ENCODE assay signal across 9 mouse cellular contexts in genomic region chr1:165119760-165120159, GRCm38 (mm10). TPM values are rescaled to one million over a fixed set of nuclear protein-coding genes. Genes with fewer than 3 reads are reported as not detected.
A peak's percentile ranks its signal among the peaks of the same experiment; 100 is the strongest.
DNase-seq lines count a peak whose midpoint lies in the region; ATAC-seq and TF ChIP-seq lines count a peak whose summit lies in the region.
"Had no signal": no experiment of that assay in that cellular context is flagged by ENCODE, and none has a peak within 500 bp of the region (broad histone marks: within the 10 kb centered on the region; RNA-seq: fewer than 3 reads in every experiment).

No protein-coding gene starts in this region.

- H3K4me1 ChIP-seq in forebrain, embryonic 16.5 days (replicated peaks; ENCODE audit: control insufficient read depth, insufficient read depth, low read length), result peaks cover 6% of the 10 kb centered on the region; the same call in 1 of the 2 replicates
- no peaks in the 10 kb centered on the region for H3K4me1 ChIP-seq in limb, embryonic 14.5 days (ENCODE audit: control insufficient read depth, insufficient read depth, low read length)

- peak; percentile 8 for DNase-seq in kidney, adult 18-20 months
- DNase-seq in kidney, adult 11 months, result no peak
- DNase-seq in brain, adult 2 months (ENCODE audit: low read depth, low spot score), result peak; percentile 26
- DNase-seq in limb, embryonic 14.5 days (ENCODE audit: low spot score), result no peak
- DNase-seq in spleen, postnatal 4 days (ENCODE audit: low spot score in 2 of 2), result no peak
- no peak for DNase-seq in adipocyte (ENCODE audit: low spot score)
- DNase-seq in layer of hippocampus, adult 9-11 months, result no peak

- peak overlapping the region; percentile 33 for H3K4me2 ChIP-seq in forebrain, embryonic 16.5 days (ENCODE audit: low read length)
- peak overlapping the region; percentile 16; the same call in 1 of the 2 replicates for H3K4me2 ChIP-seq in limb, embryonic 14.5 days (replicated peaks; ENCODE audit: low read depth, low read length, severe bottlenecking)

- no peaks in the 10 kb centered on the region for H3K36me3 ChIP-seq in forebrain, embryonic 16.5 days (ENCODE audit: control insufficient read depth, insufficient read depth)
- H3K36me3 ChIP-seq in limb, embryonic 14.5 days (ENCODE audit: control insufficient read depth, insufficient read depth, low read length), result no peaks in the 10 kb centered on the region
- H3K36me3 ChIP-seq: G1E had no signal

- WGBS in forebrain, embryonic 16.5 days, result 13% methylated on average over 9 of the region's 9 CpGs
- 18% methylated on average over 9 of the region's 9 CpGs for WGBS in limb, embryonic 14.5 days

- H3K4me3 ChIP-seq in forebrain, embryonic 16.5 days (replicated peaks; ENCODE audit: low read length), result 0 out of 2 replicates have a peak overlapping the region, but pooled peaks have one; percentile 1
- no peak overlapping the region for H3K4me3 ChIP-seq in limb, embryonic 14.5 days (replicated peaks; ENCODE audit: low read length)

- ATAC-seq in forebrain, embryonic 16.5 days, result peak; percentile 30
- ATAC-seq in limb, embryonic 14.5 days (ENCODE audit: low FRiP score, low read depth), result no peak

- 0 out of 2 replicates have a peak, but pooled peaks cover 4% of the 10 kb centered on the region for H3K27me3 ChIP-seq in forebrain, embryonic 16.5 days (replicated peaks; ENCODE audit: control insufficient read depth, insufficient read depth, low read length)
- H3K27me3 ChIP-seq in limb, embryonic 14.5 days (ENCODE audit: control insufficient read depth, insufficient read depth, low read length), result no peaks in the 10 kb centered on the region

- 0 out of 2 replicates have a peak overlapping the region, but pooled peaks have one; percentile 2 for H3K9ac ChIP-seq in forebrain, embryonic 16.5 days (replicated peaks; ENCODE audit: low read depth, low read length)
- H3K9ac ChIP-seq in limb, embryonic 14.5 days (ENCODE audit: low read depth, low read length, severe bottlenecking), result no peak overlapping the region

- no peaks in the 10 kb centered on the region for H3K9me3 ChIP-seq in forebrain, embryonic 16.5 days (ENCODE audit: control insufficient read depth, low read length)
- no peaks in the 10 kb centered on the region for H3K9me3 ChIP-seq in limb, embryonic 14.5 days (ENCODE audit: control insufficient read depth, low read length)
- H3K9me3 ChIP-seq: G1E had no signal

- no peak overlapping the region for H3K27ac ChIP-seq in forebrain, embryonic 16.5 days (ENCODE audit: low read length)
- no peak overlapping the region for H3K27ac ChIP-seq in limb, embryonic 14.5 days (replicated peaks; ENCODE audit: low read depth, low read length)

- TF ChIP-seq POLR2A in limb, embryonic 14.5 days (IDR thresholded peaks at IDR 0.05; ENCODE audit: borderline replicate concordance, extremely low read depth, insufficient read depth, insufficient read length), result no peak

RNA-seq across cellular contexts. Expression of gene Tbx19, which starts 40.8 kb away (rescaled TPM):
- not detected in 2 replicates for polyA plus RNA-seq in forebrain, embryonic 16.5 days (2015; fragmentation: Nextera tagmentation; extraction: Ambion mirVana)
- polyA plus RNA-seq in limb, embryonic 14.5 days (2012; rRNA removed), result not detected in 2 replicates
- not detected in 2 replicates for polyA plus RNA-seq in limb, embryonic 14.5 days (2014; fragmentation: Nextera tagmentation; extraction: Ambion mirVana)
- polyA plus RNA-seq: G1E had no signal

Comparison
In these comparisons a context has a peak if more than half of its experiments do, and no peak if none do; other contexts are left out.
1. DNase-seq: peak in kidney, adult 18-20 months (single experiment) and brain, adult 2 months (single experiment); none in kidney, adult 11 months (single experiment), limb, embryonic 14.5 days (single experiment), spleen, postnatal 4 days (0 of 2), adipocyte (single experiment) and layer of hippocampus, adult 9-11 months (single experiment).